Mouse (Mus musculus) embryonic facial prominence, embryonic 13.5 days (tissue): Measurements from ENCODE around the gene Slc22a6. TPM values are rescaled to one million over a fixed set of nuclear protein-coding genes. Genes with fewer than 3 reads are reported as not detected.

ENCODE experiments used
- ATAC-seq: fragments of 200-750 bp; cut with Nextera tagmentation; 2 replicates; pipeline ENCODE4 v1.8.0; 2017; ENCODE audit warnings: low read depth; ENCODE audit not compliant: insufficient number of reproducible peaks, insufficient read depth, low FRiP score, low TSS enrichment
- H3K27ac ChIP-seq: fragments of 300-500 bp; sonication (generic); 2 replicates; pipeline ENCODE4 v1.5.1; 2015; ENCODE audit warnings: moderate library complexity, mild to moderate bottlenecking, inconsistent platforms
- H3K27me3 ChIP-seq: fragments of 300-500 bp; sonication (generic); 2 replicates; pipeline ENCODE4 v1.6.1; 2015; ENCODE audit warnings: mild to moderate bottlenecking, inconsistent platforms
- H3K36me3 ChIP-seq: fragments of 300-500 bp; sonication (generic); 2 replicates; pipeline ENCODE4 v1.6.1; 2015; ENCODE audit warnings: mild to moderate bottlenecking, inconsistent platforms
- H3K4me1 ChIP-seq: fragments of 300-500 bp; sonication (generic); 2 replicates; pipeline ENCODE4 v1.6.1; 2015; ENCODE audit warnings: inconsistent platforms
- H3K4me2 ChIP-seq: fragments of 300-500 bp; sonication (generic); 2 replicates; pipeline ENCODE4 v1.6.1; 2015; ENCODE audit warnings: moderate library complexity, mild to moderate bottlenecking, inconsistent platforms
- H3K4me3 ChIP-seq: fragments of 300-500 bp; sonication (generic); 2 replicates; pipeline ENCODE4 v1.5.1; 2015; ENCODE audit warnings: mild to moderate bottlenecking, inconsistent platforms
- H3K9ac ChIP-seq: fragments of 300-500 bp; sonication (generic); 2 replicates; pipeline ENCODE4 v1.6.1; 2015; ENCODE audit warnings: mild to moderate bottlenecking, inconsistent platforms
- H3K9me3 ChIP-seq: fragments of 300-500 bp; sonication (generic); 2 replicates; pipeline ENCODE4 v1.6.1; 2016; ENCODE audit warnings: inconsistent platforms
- WGBS: fragments of 180-500 bp; shearing (Covaris S2); methylation state at CpG from one replicate; pipeline ENCODE4 v1.1.7; 2015; ENCODE audit warnings: mixed read lengths; 5-methylcytosine and 5-hydroxymethylcytosine counted together
- polyA plus RNA-seq: library from polyadenylated mRNA; unstranded; fragments of >200 nt; fragmentation: Nextera tagmentation; extraction: Ambion mirVana; gene quantifications from 2 replicates; pipeline ENCODE4 v1.2.1, GENCODE M21; 2015

Slc22a6 gene
- polyA plus RNA-seq, 1 experiment from 2014 or later, result 0.08 TPM

DNA sequence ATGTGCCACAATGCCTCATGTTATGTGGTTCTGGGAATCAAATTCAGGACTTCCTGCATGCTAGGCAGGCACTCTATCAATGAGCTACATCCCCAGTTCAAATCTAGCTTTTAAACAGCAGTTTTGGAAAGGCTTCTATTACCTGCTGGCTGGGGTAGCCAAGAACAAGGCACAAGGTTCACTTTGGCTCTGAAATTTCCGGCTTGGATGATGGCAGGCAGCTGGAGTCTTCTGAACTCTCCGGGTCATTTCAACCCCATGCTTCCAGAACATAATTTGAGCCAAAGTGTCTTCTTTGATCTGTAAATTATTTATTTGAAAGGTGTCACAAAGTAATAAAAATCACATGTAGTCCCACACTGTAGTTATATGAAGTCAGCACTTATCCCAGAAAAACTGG, 4.7 kb upstream of the Slc22a6 start:
- 78% methylated on average over 2 of the region's 2 CpGs for WGBS

DNA sequence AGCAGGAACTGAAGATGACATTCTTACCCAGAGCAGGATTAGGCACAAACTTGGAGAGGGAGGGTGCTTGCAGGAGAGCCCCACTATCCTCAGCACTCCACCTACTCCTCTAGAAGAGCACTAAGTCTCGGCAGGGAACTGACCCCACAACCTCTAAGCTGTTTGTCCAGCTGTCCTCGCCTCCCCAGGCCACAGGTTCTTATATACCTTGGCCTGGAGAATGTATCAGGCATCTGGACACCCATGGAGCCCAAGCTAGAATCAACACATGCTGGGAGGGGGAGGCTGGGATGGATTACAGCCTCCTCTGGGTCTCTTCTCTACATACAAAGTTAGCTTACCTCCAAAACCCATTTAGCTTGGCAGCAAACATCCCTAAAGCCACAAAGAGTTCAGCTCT, 3.5 kb upstream of the Slc22a6 start:
- 45% methylated on average over 2 of the region's 2 CpGs for WGBS
- no peak overlapping the region for H3K9ac ChIP-seq
- no peaks in the 10 kb centered on the region for H3K36me3 ChIP-seq
- no peaks in the 10 kb centered on the region for H3K9me3 ChIP-seq
- H3K27me3 ChIP-seq, result no peaks in the 10 kb centered on the region
- H3K4me2 ChIP-seq, result no peak overlapping the region
- H3K4me3 ChIP-seq, result no peak overlapping the region
- H3K27ac ChIP-seq, result no peak overlapping the region
- ATAC-seq, result no peak
- no peaks in the 10 kb centered on the region for H3K4me1 ChIP-seq

More for the DNA sequence above, 4.7 kb upstream of the Slc22a6 start:
- Histone ChIP-seq H3K27me3 (no peaks in the 10 kb centered on the region), H3K36me3 (no peaks in the 10 kb centered on the region), H3K4me1 (no peaks in the 10 kb centered on the region), H3K9ac (no peak overlapping the region), H3K4me3 (no peak overlapping the region), H3K27ac (no peak overlapping the region), H3K4me2 (no peak overlapping the region), H3K9me3 (no peaks in the 10 kb centered on the region)
- no peak for ATAC-seq

DNA sequence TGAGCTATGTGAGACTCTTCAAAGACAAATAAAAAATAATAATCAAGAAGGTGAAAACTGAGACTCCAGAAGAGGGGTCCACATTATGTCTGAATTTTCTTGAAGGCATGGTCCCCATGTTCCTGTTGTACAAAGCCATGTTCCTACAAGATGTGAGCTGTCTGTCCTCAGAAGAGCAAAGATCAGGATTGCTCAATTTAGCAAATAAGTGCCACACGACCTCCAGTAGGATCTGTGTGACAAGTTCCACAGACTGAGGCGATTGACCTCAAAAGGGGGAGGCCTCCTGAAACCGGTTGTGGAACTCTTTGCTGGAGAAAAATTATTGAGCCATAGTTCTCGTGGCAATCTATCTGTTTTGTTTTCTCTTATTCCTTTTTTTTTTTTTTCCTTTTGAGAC, 1.5 kb upstream of the Slc22a6 start:
- Histone ChIP-seq H3K9me3 (no peaks in the 10 kb centered on the region), H3K4me1 (no peaks in the 10 kb centered on the region), H3K4me3 (no peak overlapping the region), H3K9ac (no peak overlapping the region), H3K27me3 (no peaks in the 10 kb centered on the region), H3K27ac (no peak overlapping the region), H3K36me3 (no peaks in the 10 kb centered on the region), H3K4me2 (no peak overlapping the region)
- WGBS, result 62% methylated on average over 4 of the region's 4 CpGs
- no peak for ATAC-seq

DNA sequence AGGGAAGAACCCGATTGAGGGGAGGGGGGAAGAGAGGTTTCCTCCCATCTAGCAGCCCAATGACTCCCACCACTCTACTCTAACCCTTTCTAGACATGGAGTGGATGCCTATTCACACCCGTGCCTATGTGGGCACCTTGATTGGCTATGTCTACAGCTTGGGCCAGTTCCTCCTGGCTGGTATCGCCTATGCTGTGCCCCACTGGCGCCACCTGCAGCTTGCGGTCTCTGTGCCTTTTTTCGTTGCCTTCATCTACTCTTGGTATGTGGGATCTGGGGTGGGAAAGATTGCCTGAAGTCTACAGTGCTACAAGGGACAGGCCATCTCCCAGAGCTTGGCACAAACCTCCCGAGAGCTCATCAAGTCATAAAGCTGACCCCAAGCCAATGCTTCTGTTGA, 3.3 kb downstream of the Slc22a6 start:
- H3K9me3 ChIP-seq, result no peaks in the 10 kb centered on the region
- H3K4me2 ChIP-seq, result no peak overlapping the region
- ATAC-seq, result no peak
- no peak overlapping the region for H3K9ac ChIP-seq
- no peak overlapping the region for H3K4me3 ChIP-seq
- no peaks in the 10 kb centered on the region for H3K36me3 ChIP-seq
- no peaks in the 10 kb centered on the region for H3K27me3 ChIP-seq
- 92% methylated on average over 7 of the region's 7 CpGs for WGBS
- H3K27ac ChIP-seq, result no peak overlapping the region
- H3K4me1 ChIP-seq, result no peaks in the 10 kb centered on the region

DNA sequence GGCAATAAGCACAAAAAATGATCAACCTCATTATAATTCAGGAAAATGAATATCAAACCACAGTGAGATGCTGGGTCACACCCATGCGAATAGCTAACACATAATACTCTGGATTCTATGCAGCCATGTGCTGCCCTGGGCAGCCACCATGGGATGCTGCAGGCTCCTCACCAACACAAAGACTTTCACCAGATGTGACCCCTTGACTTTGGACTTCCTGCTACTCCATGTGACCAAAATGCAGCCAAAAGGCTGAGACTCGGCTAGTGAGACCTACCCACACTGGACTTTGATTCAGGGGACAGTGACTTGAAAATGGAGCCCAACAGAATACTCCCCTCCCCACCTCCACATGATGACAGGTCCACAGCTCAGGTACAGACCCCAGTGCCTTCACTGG, 12.4 kb downstream of the Slc22a6 start:
- H3K4me1 ChIP-seq, result no peaks in the 10 kb centered on the region
- WGBS, result 43% methylated on average over 2 of the region's 2 CpGs
- ATAC-seq, result no peak
- H3K4me2 ChIP-seq, result no peak overlapping the region
- no peaks in the 10 kb centered on the region for H3K27me3 ChIP-seq
- H3K36me3 ChIP-seq, result no peaks in the 10 kb centered on the region
- H3K9me3 ChIP-seq, result no peaks in the 10 kb centered on the region
- no peak overlapping the region for H3K4me3 ChIP-seq
- H3K27ac ChIP-seq, result no peak overlapping the region
- H3K9ac ChIP-seq, result no peak overlapping the region

DNA sequence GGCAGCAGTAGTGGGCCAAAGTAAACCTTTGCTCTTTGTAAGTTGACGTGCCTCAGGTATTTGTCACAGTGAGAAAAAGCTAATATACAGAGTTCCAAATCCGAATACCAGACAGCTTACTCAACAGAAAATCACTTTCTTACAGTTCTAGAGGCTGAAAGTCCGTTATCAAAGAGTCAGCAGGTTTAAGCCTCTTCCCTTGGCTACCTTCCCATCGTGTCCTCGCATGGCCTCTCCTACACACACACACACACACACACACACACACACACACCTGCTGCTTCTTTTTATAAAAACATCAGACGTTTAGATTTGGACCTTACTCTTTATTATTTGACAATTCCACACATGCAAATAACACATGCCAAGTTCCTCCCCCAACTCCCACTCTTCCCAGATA, 13.0 kb downstream of the Slc22a6 start:
- WGBS, result 78% methylated on average over 6 of the region's 6 CpGs
- Histone ChIP-seq H3K4me1 (no peaks in the 10 kb centered on the region), H3K9me3 (no peaks in the 10 kb centered on the region), H3K9ac (no peak overlapping the region), H3K36me3 (no peaks in the 10 kb centered on the region), H3K4me2 (no peak overlapping the region), H3K27ac (no peak overlapping the region), H3K27me3 (no peaks in the 10 kb centered on the region), H3K4me3 (no peak overlapping the region)
- ATAC-seq, result no peak

DNA sequence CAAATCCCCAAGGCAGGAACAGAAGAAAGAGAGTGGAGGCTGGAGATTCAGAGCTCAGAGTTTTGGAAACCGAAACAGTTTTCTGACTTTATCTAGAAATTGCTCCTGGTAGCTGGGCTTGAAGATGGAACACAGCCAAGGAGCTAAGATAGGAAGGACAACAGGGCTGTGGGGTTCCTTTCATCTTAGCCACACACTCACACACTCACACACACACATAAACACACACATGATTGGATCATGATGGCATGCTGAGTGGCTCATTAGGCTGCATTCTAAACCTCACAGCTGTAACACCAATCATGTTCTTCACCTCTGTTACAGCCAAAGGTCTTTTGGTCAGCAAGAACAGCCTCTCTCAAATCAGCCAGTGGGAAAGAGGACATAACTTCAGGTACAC, 14.2 kb downstream of the Slc22a6 start:
- Histone ChIP-seq H3K27ac (no peak overlapping the region), H3K4me1 (no peaks in the 10 kb centered on the region), H3K36me3 (no peaks in the 10 kb centered on the region), H3K9me3 (no peaks in the 10 kb centered on the region), H3K9ac (no peak overlapping the region), H3K27me3 (no peaks in the 10 kb centered on the region), H3K4me2 (no peak overlapping the region), H3K4me3 (no peak overlapping the region)
- ATAC-seq, result no peak
- WGBS, result 92% methylated on average over 1 of the region's 1 CpGs

DNA sequence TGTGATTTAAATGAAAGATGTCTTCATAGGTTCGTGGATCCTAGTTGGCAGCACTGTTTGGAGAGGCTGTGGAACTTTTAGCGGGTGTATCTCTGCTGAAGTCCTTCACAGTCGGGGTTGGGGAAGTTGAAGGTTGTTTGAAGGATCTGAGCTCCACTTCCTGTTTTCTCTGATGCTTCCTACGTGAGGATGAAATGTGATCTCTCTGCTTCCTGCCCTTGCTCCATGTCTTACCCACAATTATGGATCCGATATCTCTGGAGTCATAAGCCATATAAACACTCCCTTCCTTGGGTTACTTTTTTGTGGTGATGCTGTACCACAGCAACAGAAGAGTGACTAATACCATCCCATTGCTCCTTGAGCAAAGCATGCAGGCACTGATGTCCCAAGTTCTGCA, 24.2 kb downstream of the Slc22a6 start:
- no peaks in the 10 kb centered on the region for H3K36me3 ChIP-seq
- peaks cover 9% of the 10 kb centered on the region; the same call in 1 of the 2 replicates for H3K4me1 ChIP-seq
- no peak overlapping the region for H3K4me3 ChIP-seq
- no peak overlapping the region for H3K4me2 ChIP-seq
- 39% methylated on average over 5 of the region's 5 CpGs for WGBS
- no peaks in the 10 kb centered on the region for H3K9me3 ChIP-seq
- no peak for ATAC-seq
- no peaks in the 10 kb centered on the region for H3K27me3 ChIP-seq
- no peak overlapping the region for H3K9ac ChIP-seq
- no peak overlapping the region for H3K27ac ChIP-seq

DNA sequence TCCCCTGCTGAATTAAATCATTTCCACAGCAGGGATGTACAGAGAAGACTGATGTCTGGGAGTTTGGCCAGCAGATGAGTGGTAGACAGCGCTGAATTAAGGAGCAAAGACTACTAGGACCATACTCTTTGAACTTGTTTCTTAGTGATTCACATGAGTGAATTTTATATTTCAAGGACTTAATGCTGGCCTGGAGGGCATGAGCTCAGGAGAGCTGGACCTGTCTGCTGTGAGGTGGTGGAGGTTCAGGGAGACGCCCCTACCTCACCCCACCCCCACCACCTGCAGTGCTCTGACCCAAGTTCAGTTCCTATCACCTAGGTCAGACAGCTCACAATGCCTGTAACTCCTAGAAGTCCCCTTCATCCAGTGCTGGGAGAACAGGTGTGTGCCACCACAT, 28.6 kb downstream of the Slc22a6 start:
- peaks cover 9% of the 10 kb centered on the region; the same call in 1 of the 2 replicates for H3K4me1 ChIP-seq
- no peak for ATAC-seq
- no peaks in the 10 kb centered on the region for H3K27me3 ChIP-seq
- WGBS, result 74% methylated on average over 2 of the region's 2 CpGs
- no peak overlapping the region for H3K4me3 ChIP-seq
- H3K9ac ChIP-seq, result no peak overlapping the region
- no peak overlapping the region for H3K27ac ChIP-seq
- no peaks in the 10 kb centered on the region for H3K36me3 ChIP-seq
- H3K4me2 ChIP-seq, result no peak overlapping the region
- no peaks in the 10 kb centered on the region for H3K9me3 ChIP-seq

DNA sequence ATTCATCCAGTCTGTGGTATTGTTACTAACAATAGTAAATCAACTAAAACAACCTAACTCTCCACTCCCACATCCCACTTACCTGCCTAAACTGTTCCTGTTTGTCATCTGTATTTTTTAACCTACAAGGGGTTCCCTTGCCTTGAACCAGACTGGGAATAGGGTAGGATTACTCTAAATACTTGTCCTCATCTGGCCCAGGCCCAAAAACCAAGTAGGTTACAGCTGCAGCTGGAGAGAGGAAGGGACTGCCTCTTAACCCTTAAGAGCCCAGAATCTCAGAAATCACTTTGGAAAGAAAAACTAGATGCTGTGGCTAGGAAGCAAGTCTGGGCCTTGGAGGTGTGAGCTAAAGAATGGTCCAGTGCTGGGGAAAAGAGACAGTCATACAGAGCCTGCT, 38.0 kb downstream of the Slc22a6 start:
- Histone ChIP-seq H3K9me3 (no peaks in the 10 kb centered on the region), H3K9ac (no peak overlapping the region), H3K4me3 (no peak overlapping the region), H3K4me1 (peaks cover 4% of the 10 kb centered on the region; the same call in 1 of the 2 replicates), H3K4me2 (no peak overlapping the region), H3K27me3 (no peaks in the 10 kb centered on the region), H3K27ac (0 out of 2 replicates have a peak overlapping the region, but pooled peaks have one; percentile 12), H3K36me3 (no peaks in the 10 kb centered on the region)
- ATAC-seq, result no peak

DNA sequence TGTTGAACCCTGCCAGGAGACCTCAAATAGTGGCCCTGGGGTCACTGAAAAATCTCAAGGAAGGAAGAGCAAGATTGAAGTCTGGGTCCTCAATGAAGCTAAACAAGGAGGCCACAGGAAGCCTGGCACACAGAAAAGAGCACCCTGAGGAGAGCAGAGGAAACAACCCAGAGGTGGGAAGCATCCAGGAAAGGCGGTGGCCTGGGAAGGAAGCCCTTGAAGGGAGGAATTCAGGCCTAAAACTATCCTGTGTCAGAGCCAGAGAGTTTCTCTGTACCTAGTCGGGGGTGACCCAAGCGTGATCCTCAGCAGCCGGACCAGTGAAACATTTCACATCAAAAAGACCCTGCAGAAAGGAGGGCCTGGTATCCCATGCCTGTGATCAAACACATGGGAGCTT, 38.5 kb downstream of the Slc22a6 start:
- 0 out of 2 replicates have a peak overlapping the region, but pooled peaks have one; percentile 12 for H3K27ac ChIP-seq
- no peak for ATAC-seq
- no peaks in the 10 kb centered on the region for H3K9me3 ChIP-seq
- no peaks in the 10 kb centered on the region for H3K36me3 ChIP-seq
- H3K4me1 ChIP-seq, result peaks cover 4% of the 10 kb centered on the region; the same call in 1 of the 2 replicates
- H3K9ac ChIP-seq, result no peak overlapping the region
- H3K4me3 ChIP-seq, result no peak overlapping the region
- H3K4me2 ChIP-seq, result no peak overlapping the region
- WGBS, result 80% methylated on average over 4 of the region's 4 CpGs
- no peaks in the 10 kb centered on the region for H3K27me3 ChIP-seq

DNA sequence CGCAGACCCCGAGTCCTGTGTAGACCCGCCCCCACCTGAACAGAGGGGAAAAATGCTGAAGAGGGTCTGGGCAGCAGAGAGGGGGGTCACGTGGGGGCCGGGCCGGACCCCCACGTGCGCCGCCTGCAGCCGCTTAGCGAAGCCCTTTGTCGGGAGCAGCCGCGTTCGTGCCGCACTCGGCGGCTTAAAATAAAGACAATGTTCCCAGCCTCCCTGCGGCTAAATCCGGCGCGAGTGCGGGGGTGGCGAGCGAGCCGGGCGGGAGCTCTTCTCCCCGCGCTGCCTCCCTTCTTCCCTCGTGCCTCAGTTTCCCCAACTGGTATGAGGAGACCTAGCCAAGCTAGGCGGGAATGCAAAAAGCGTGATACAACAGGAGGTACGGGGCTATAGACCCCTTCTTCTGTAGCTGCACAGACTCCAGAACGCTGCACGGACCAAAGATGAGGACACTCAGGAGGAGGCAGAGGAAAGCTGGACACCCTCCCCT, 44.0 kb downstream of the Slc22a6 start:
- H3K4me2 ChIP-seq, result peak overlapping the region; percentile 95
- H3K9me3 ChIP-seq, result no peaks in the 10 kb centered on the region
- ATAC-seq, result no peak
- H3K36me3 ChIP-seq, result no peaks in the 10 kb centered on the region
- peaks cover 25% of the 10 kb centered on the region for H3K4me1 ChIP-seq
- H3K27ac ChIP-seq, result no peak overlapping the region
- peak overlapping the region; percentile 71 for H3K9ac ChIP-seq
- H3K4me3 ChIP-seq, result peak overlapping the region; percentile 50
- WGBS, result under 1% methylated on average over 35 of the region's 35 CpGs
- peaks cover 11% of the 10 kb centered on the region; the same call in 1 of the 2 replicates for H3K27me3 ChIP-seq
